Mouse (Mus musculus) splenic B cell, adult 2 months (primary cell): ENCODE data around the gene Samd4.

Experiments
- DNase-seq: peaks from one replicate; pipeline ENCODE4 v3.0.0-alpha.2; 2011; ENCODE audit warnings: low read depth, low spot score
- H3K27me3 ChIP-seq: 2 replicates; pipeline ENCODE4 v1.6.1; 2012; ENCODE audit warnings: mild to moderate bottlenecking, low read length, moderate library complexity, mixed read lengths; ENCODE audit not compliant: control insufficient read depth, poor library complexity, insufficient read depth, severe bottlenecking
- H3K36me3 ChIP-seq: 2 replicates; pipeline ENCODE4 v1.6.1; 2012; ENCODE audit warnings: mild to moderate bottlenecking, low read length, moderate library complexity, mixed read lengths; ENCODE audit not compliant: control insufficient read depth, poor library complexity, insufficient read depth, severe bottlenecking

Samd4 gene

DNA sequence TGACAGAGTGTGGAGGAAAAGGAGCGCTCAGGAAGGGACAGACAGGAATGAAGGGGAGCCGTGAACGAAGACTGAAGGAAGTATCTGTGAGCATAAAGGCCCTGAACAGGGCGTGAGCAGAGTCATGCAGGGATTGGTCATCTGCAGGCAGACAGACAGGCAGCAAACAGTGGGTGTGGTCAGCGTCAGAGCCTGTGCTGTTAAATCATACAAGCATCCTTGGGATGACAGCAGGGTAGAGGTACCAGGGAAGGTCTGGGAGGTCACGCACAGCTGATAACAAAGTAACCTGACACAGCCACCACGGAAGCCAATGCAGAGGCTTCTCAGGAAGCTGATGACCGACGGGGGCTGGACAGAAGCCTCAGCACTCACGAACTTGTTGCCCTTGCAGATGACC, 138.2 kb downstream of the Samd4 start:
- Histone ChIP-seq H3K27me3 (no peaks in the 10 kb centered on the region), H3K36me3 (no peaks in the 10 kb centered on the region)
- DNase-seq = no peak

DNA sequence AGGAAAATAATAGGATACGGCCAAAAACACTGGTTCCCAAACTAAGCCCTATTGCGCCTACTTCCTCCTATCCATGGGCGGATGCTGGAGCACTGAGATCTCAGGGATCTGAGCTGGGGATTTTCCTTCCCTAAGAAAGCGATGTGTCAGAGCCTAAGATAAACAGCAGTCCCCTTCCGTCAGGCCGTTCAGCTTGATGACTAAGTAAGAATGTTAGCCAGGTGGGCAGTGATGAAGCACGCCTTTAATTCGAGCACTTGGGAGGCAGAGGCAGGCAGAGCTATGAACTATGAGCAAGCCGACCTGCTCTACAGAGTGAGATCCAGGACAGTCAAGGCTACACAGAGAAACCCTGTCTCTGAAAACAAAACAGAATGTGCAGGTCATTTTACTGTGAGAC, 140.9 kb downstream of the Samd4 start:
- no peak for DNase-seq
- Histone ChIP-seq H3K36me3 (no peaks in the 10 kb centered on the region), H3K27me3 (no peaks in the 10 kb centered on the region)

DNA sequence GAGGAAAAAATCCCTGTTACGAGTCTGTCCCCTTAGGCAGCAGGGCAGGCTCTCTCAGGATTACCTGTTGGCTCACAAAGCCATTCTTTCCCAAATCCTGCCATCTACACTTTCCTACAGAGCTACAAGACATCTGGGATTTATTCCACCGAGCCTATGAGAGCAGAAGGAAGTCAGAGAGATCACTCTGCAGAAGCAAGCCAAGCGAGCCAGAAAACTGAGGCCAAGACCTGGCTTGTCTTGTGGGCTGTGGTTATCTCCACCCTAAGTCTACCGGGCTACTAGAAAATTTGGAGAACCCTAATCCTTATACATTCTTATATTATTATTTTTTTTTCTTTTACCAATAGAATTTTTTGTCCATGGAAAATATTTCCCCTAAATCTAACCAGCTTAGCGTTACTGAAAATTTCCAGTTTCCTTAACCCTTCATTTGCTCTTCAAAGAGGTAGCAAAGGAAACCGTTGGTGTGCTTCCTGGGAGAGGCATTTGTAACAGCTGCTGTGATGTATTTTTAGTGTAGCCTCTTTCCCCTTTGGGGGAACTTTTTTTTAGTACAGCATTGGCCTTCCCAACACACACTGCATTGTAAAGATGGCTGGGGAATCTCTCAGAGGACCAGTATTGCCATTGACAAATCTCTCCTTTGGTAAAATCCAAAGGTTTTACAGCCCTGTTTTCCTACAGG, 144.9 kb downstream of the Samd4 start:
- Histone ChIP-seq H3K27me3 (no peaks in the 10 kb centered on the region), H3K36me3 (no peaks in the 10 kb centered on the region)
- DNase-seq = no peak

DNA sequence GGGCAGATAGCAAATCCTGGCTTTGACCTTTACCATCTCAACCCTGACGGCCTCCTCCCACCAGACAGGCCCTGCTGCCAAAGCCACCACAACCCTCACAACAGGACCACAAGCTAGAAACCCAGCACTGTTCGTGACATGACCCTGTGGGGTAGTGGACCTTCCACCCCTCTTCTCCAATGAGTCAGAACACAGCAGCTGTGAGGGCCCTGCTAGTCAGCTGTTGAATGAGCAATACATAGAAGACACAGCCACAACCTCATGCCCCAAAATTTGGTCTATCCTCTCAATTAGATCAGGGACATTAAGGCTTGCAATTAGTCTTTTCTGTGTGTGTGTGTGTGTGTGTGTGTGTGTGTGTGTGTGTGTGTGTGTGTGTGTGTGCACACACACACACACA, 148.9 kb downstream of the Samd4 start:
- DNase-seq = no peak
- Histone ChIP-seq H3K36me3 (no peaks in the 10 kb centered on the region), H3K27me3 (no peaks in the 10 kb centered on the region)

DNA sequence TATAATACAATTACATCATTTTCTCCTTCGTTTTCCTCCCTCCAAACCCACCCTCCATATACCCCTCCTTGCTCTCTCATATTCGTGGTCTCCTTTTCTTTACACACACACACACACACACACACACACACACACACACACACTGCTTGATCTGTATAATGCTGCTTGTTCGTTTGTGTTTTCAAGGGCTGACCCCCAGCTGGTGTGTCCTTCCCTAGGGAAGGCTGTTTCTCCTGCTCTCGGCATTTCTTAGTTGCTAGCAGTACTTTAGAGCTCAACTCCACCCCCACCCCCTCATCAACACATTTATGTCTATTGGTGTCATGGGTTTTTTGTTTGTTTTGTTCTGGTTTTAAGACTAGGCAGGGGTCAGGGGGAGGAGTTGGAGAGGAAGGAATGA, 149.5 kb downstream of the Samd4 start:
- DNase-seq = no peak
- Histone ChIP-seq H3K36me3 (no peaks in the 10 kb centered on the region), H3K27me3 (no peaks in the 10 kb centered on the region)

- Histone ChIP-seq H3K36me3 (no peaks in the 10 kb centered on the region), H3K27me3 (no peaks in the 10 kb centered on the region)
These were observed 150.8 kb downstream of the Samd4 start for GRCm38 (mm10) chr14:47033423-47033822.

DNA sequence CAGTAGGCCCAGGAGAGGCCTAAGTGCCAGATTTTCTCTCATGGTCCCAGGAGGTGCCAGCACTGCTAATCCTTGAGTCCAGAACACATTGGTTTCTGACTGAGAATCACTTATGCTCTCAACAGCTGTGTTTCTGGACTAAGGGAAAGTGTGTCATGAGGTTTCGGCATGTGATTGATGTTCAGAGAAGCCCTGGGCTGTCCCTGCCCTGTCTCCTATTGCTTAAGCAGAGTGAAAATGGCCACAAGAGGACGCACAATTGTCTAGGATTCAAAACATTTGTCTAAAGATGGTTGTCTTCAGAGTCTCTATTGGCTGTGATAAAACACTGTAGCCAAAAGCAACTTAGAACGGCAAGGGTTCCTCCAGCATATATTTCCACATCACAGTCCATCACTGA, 159.0 kb downstream of the Samd4 start:
- Histone ChIP-seq H3K27me3 (no peaks in the 10 kb centered on the region), H3K36me3 (no peaks in the 10 kb centered on the region)
- DNase-seq = no peak

More at GRCm38 (mm10) chr14:47033423-47033822, 150.8 kb downstream of the Samd4 start:
- no peak for DNase-seq

DNA sequence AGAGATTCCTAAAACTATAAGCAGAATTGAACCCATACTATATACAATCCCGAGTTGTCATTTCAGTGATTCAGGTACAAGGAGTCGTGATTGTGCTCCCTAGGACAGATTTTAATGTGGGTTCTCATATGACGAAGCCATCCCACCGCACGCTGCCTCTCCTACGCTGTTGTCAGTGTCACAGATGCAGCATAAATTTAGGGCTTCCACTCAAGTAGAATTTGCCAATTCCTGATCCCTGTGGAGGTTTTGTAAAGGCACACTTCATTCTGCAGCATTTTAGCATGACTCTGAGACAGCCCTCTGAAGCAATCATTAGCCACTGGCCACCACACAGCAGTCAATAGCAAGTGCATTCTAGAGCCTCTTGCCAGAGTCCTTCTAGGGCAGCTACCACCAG, 166.4 kb downstream of the Samd4 start:
- DNase-seq = no peak
- no peaks in the 10 kb centered on the region for H3K27me3 ChIP-seq
- no peaks in the 10 kb centered on the region for H3K36me3 ChIP-seq

DNA sequence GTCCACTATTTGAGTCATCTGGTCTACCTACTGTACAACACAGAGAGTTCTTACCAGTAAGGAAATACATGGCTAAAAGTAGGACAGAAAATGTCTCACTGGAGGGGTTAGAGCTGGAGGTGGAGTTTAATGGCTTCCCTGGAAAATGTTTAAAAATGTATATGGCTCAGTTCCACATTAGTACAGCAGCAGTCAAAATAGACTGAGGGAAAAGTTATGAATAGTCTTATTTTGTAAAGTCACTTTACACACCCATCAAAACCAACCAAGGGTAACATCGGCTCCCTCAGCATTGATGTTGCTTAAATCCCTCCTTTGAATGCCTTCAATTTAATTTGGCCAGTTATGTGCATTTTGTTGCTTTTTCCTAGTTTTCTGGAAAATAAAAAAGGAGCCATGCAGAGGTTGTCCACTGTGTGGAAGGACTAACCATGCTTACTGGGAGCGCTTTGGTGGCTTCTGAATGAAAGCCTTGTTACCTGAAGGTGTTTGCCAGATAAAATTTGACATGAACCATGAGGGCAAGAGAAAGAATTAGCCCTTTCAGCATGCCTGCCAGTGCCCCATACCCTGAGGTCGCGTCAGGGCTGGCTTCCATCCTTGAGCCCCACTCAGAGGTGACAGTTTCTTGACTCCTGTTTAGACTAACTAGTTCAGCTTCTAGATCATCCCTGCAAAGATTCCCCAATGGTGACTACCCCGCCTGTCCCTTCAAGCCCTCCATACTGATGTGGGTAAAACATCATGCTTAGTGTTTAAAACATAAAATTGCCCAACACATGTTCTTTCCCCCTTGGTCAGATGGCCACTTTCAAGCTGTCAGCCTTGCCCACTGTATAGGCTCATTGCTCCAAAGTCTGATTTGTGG, 169.3 kb downstream of the Samd4 start:
- DNase-seq = no peak
- Histone ChIP-seq H3K36me3 (no peaks in the 10 kb centered on the region), H3K27me3 (no peaks in the 10 kb centered on the region)

GRCm38 (mm10) chr14:47053101-47053500, 170.4 kb downstream of the Samd4 start:
- H3K27me3 ChIP-seq = no peaks in the 10 kb centered on the region
- no peak for DNase-seq
- H3K36me3 ChIP-seq = no peaks in the 10 kb centered on the region

- H3K27me3 ChIP-seq = no peaks in the 10 kb centered on the region
- H3K36me3 ChIP-seq = no peaks in the 10 kb centered on the region
- DNase-seq = no peak
These were observed 171.2 kb downstream of the Samd4 start for GRCm38 (mm10) chr14:47053824-47054223.

DNA sequence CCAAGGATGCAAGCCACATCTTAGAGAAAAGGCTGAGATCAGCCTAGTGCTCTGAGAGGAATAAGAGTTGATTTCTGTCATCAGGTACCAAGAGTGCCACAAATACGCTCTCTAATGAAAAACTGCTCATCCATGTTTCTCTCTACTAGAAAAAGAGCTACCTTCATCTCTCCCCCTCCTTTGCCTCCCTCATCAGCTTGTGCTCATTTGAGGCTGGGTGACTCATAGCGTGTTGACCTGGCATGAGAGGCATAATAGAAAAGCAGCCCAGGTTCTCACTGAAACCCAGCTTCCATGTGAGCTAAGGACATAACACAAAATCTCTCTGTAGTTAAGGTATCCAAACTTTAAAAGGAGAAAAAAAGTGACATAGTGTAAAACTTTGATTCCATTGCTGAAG, 176.3 kb downstream of the Samd4 start:
- no peaks in the 10 kb centered on the region for H3K36me3 ChIP-seq
- H3K27me3 ChIP-seq = no peaks in the 10 kb centered on the region
- no peak for DNase-seq

- DNase-seq = no peak
- Histone ChIP-seq H3K27me3 (no peaks in the 10 kb centered on the region), H3K36me3 (no peaks in the 10 kb centered on the region)
These were observed 182.4 kb downstream of the Samd4 start for GRCm38 (mm10) chr14:47065067-47065466.

DNA sequence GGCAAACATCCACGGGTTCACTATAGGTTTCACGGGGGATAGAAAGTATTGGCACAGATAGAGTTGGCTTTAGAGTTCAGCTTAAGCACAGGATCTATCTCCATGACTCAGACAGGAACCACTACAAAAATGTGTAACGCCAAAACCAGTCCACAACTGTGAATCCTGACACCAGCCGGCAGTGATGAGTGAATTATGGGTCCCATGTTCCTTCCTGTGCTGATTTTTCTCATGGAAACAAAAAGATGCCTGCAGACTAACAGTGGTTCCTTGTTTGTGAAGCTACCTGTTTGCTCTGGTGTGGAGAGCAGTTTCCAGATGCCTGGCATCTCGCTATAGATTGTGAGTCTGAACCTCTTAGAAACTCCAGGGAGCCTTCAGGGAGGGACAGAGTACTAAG, 184.2 kb downstream of the Samd4 start:
- Histone ChIP-seq H3K27me3 (no peaks in the 10 kb centered on the region), H3K36me3 (no peaks in the 10 kb centered on the region)
- DNase-seq = no peak

- H3K36me3 ChIP-seq = no peaks in the 10 kb centered on the region
- H3K27me3 ChIP-seq = no peaks in the 10 kb centered on the region
- peak; percentile 8 for DNase-seq
These were observed 191.5 kb downstream of the Samd4 start for GRCm38 (mm10) chr14:47074045-47074666.
